Mouse (Mus musculus): ENCODE results near the gene Fxn. TPM values are rescaled to one million over a fixed set of nuclear protein-coding genes. Genes with fewer than 3 reads are reported as not detected.

Fxn gene
- polyA plus RNA-seq (2015; fragmentation: Nextera tagmentation; extraction: Ambion mirVana): 24.2 and 25.5 TPM in 2 replicates

GRCm38 (mm10) chr19:24280601-24281228, at the start of gene Fxn:
Fxn (minus strand) TSS chr19:24280605.

GRCm38 (mm10) chr19:24224500-24225304, 55.7 kb downstream of the Fxn start, which contains the start of gene Tjp2:
Tjp2 (minus strand) TSS chr19:24225030.

Other genes with a start within 250 kb of the Fxn start
- gene Fam189a2, start 249.6 kb downstream of the Fxn start, polyA plus RNA-seq (2015; fragmentation: Nextera tagmentation; extraction: Ambion mirVana): 1.0 and 1.4 TPM in 2 replicates
- gene Tjp2, start 55.6 kb downstream of the Fxn start, polyA plus RNA-seq (2015; fragmentation: Nextera tagmentation; extraction: Ambion mirVana): 22.1 and 24.4 TPM in 2 replicates
- gene Fam122a, start 196.8 kb upstream of the Fxn start, polyA plus RNA-seq (2015; fragmentation: Nextera tagmentation; extraction: Ambion mirVana): 41.9 and 48.4 TPM in 2 replicates

Data from urinary bladder, postnatal 0 days (tissue).